Mouse (Mus musculus): ENCODE measurements at regions not wholly inside any gene's neighbourhood (a gene's known extent, or its start where the extent isn't known, plus 50 kb on each side); places are given as distances from the start of the nearest gene placed in this dataset.

GRCm38 (mm10) chr1:106483008-106483407, 231.1 kb downstream of the Bcl2 start:
- ATAC-seq (replicated peaks; ENCODE audit: low FRiP score, low TSS enrichment, poor library complexity, severe bottlenecking) = no peak

DNA sequence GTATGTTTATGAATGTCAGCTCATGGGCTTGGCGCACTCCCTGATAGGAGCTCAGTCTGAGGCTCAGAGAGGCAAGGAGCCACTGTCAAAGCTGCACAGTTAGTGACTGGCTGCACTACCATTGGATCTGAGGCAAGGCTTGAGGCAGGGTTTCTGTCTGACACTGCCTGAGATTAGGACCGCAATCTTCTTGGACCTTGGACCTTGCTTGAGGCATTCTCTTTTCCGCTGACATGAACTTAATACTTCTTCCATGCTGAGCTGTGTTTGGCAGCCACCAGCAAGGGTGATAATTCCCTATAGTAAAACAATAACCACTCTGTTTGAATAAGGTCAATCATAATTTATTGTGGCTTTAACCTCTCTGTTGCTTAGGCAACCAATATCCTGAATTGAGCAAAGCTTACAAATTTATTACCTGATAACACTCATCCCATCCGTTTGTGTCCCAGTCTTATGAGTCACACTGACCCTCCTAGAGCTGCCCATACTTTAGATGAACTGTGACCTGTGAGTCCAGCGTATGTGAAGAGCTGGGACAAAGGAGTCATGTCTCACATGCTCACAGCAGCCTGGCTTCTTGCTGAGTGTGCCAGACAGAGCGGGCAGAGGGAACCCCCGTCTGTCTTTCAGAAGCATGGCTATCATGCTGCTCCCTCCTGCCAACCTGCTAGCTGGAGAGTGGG, 236.3 kb downstream of the Bcl2 start:
- no peak for ATAC-seq (replicated peaks; ENCODE audit: low FRiP score, low TSS enrichment, poor library complexity, severe bottlenecking)

GRCm38 (mm10) chr1:106468021-106468420, 246.1 kb downstream of the Bcl2 start:
- ATAC-seq (replicated peaks; ENCODE audit: low FRiP score, low TSS enrichment, poor library complexity, severe bottlenecking) = no peak

- ATAC-seq (replicated peaks; ENCODE audit: low FRiP score, low TSS enrichment, poor library complexity, severe bottlenecking) = peak; percentile 63
Observed at GRCm38 (mm10) chr1:106466644-106467043, 247.4 kb downstream of the Bcl2 start.

GRCm38 (mm10) chr1:106465977-106466302, 248.1 kb downstream of the Bcl2 start:
- no peak for ATAC-seq (replicated peaks; ENCODE audit: low FRiP score, low TSS enrichment, poor library complexity, severe bottlenecking)

- no peak for ATAC-seq (replicated peaks; ENCODE audit: low FRiP score, low TSS enrichment, poor library complexity, severe bottlenecking)
Observed at GRCm38 (mm10) chr1:106465243-106465976, 248.7 kb downstream of the Bcl2 start.

- no peak for ATAC-seq (replicated peaks; ENCODE audit: low FRiP score, low TSS enrichment, poor library complexity, severe bottlenecking)
Observed at GRCm38 (mm10) chr1:106464726-106465125, 249.3 kb downstream of the Bcl2 start.

DNA sequence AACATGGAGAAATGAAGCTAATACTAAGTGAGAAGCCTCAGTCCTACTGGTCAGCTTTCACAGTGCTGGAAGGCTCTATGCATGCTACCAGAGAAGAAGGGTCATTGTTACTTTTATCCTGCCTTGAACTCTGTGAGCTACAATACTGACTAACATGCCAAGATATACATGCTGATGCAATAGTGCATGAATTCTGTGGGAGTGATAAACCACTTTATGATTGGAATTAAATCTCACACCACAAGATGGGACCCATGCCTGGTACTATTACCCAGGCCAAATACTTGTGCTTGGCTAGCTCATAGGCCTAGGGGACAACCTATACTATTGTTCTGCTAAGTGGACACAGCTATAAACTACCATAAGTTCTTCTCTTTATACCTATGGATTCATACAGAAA, 251.5 kb downstream of the Bcl2 start:
- ATAC-seq (replicated peaks; ENCODE audit: low FRiP score, low TSS enrichment, poor library complexity, severe bottlenecking) = no peak

- no peak for ATAC-seq (replicated peaks; ENCODE audit: low FRiP score, low TSS enrichment, poor library complexity, severe bottlenecking)
Observed at GRCm38 (mm10) chr1:106462112-106462511, 252.0 kb downstream of the Bcl2 start.

GRCm38 (mm10) chr1:106460957-106461356, 253.1 kb downstream of the Bcl2 start:
- ATAC-seq (replicated peaks; ENCODE audit: low FRiP score, low TSS enrichment, poor library complexity, severe bottlenecking) = no peak

- ATAC-seq (replicated peaks; ENCODE audit: low FRiP score, low TSS enrichment, poor library complexity, severe bottlenecking) = no peak
Observed at GRCm38 (mm10) chr1:106449795-106450194, 264.3 kb downstream of the Bcl2 start.
